Comparison of ENCODE assay signal across 16 mouse cellular contexts in the genomic region with DNA sequence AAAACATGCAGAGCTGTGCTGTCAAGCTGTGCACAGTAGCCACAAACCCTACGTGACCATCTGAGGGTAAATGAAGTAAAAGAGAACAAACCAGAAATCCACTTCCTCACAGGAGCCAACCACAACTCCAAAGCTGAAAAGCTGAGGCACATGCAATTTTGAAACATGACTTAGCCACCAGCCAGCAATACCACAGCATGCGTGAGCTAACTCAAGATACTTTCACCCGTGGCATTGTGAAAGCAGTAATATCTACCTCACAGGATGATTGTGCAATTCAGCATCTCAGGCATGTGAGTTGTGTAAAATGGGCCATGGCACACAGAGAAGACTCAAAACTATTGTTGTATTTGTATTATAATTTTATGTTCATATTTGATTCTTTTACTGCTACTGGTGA. TPM values are rescaled to one million over a fixed set of nuclear protein-coding genes. Genes with fewer than 3 reads are reported as not detected.
A peak's percentile ranks its signal among the peaks of the same experiment; 100 is the strongest.
DNase-seq lines count a peak whose midpoint lies in the region.
"Had no signal": no experiment of that assay in that cellular context is flagged by ENCODE, and none has a peak within 500 bp of the region (broad histone marks: within the 10 kb centered on the region; RNA-seq: fewer than 3 reads in every experiment).

No protein-coding gene starts in this region.

- peaks cover 73% of the 10 kb centered on the region for H3K4me1 ChIP-seq in megakaryocyte, embryonic 14.5 days
- H3K4me1 ChIP-seq: embryonic facial prominence, embryonic 15.5 days; limb, embryonic 10.5 days had no signal

- no peaks in the 10 kb centered on the region for H3K27me3 ChIP-seq in megakaryocyte, embryonic 14.5 days (replicated peaks)
- H3K27me3 ChIP-seq: embryonic facial prominence, embryonic 15.5 days; forebrain, embryonic 15.5 days had no signal

- peaks cover 15% of the 10 kb centered on the region for H3K36me3 ChIP-seq in megakaryocyte, embryonic 14.5 days (replicated peaks; ENCODE audit: low read length)
- H3K36me3 ChIP-seq: embryonic facial prominence, embryonic 15.5 days; forebrain, embryonic 15.5 days; limb, embryonic 10.5 days had no signal

- peak overlapping the region; percentile 43 for H3K4me3 ChIP-seq in megakaryocyte, embryonic 14.5 days (replicated peaks)
- H3K4me3 ChIP-seq: embryonic facial prominence, embryonic 15.5 days; forebrain, embryonic 15.5 days; gastrocnemius, adult 2 months; limb, embryonic 10.5 days had no signal

- no peaks in the 10 kb centered on the region for H3K9me3 ChIP-seq in megakaryocyte, embryonic 14.5 days
- H3K9me3 ChIP-seq: embryonic facial prominence, embryonic 15.5 days; forebrain, embryonic 15.5 days; limb, embryonic 10.5 days had no signal

- DNase-seq in thymus, postnatal 0 days (ENCODE audit: low spot score), result peak; percentile 3
- no peak for DNase-seq in thymus, postnatal 4 days
- peak; percentile 45 for DNase-seq in fibroblast of lung, adult 2 months (ENCODE audit: low read depth)
- DNase-seq in spleen, adult 18-20 months, result no peak
- no peak for DNase-seq in right cerebral cortex, adult 2 months (ENCODE audit: low spot score in 2 of 2)
- no peak for DNase-seq in kidney, adult 9 months
- DNase-seq: adrenal gland, postnatal 14 days; cerebellum, postnatal 36 days; gastrocnemius, adult 2 months; heart, postnatal 14 days; right cerebral cortex, adult 18-20 months; thymus, adult 18-20 months had no signal

RNA-seq across cellular contexts. Expression of a gene that starts 19.7 kb away (rescaled TPM):
- 10.2 and 16.4 TPM in 2 replicates for polyA plus RNA-seq in thymus, postnatal 0 days (2015; fragmentation: Nextera tagmentation; extraction: Ambion mirVana)
- 2.9 TPM in 1 of 2 replicates, not detected in the other for polyA plus RNA-seq in megakaryocyte, embryonic 14.5 days (2012; ENCODE audit: insufficient read depth, low replicate concordance)

Comparison
In these comparisons a context has a peak if more than half of its experiments do, and no peak if none do; other contexts are left out.
1. DNase-seq: peak in thymus, postnatal 0 days (single experiment) and fibroblast of lung, adult 2 months (single experiment); none in thymus, postnatal 4 days (single experiment), spleen, adult 18-20 months (0 of 2), right cerebral cortex, adult 2 months (0 of 2) and kidney, adult 9 months (single experiment).